Mouse (Mus musculus): ENCODE measurements around the gene Tnfrsf21.

GRCm38 (mm10) chr17:42999446-42999977 is 16.8 kb upstream of the Tnfrsf21 start:
- TF ChIP-seq CTCF (IDR thresholded peaks at IDR 0.05; ENCODE audit: low read depth, low read length) (no peak), POLR2A (IDR thresholded peaks at IDR 0.05; ENCODE audit: borderline replicate concordance, low read depth, low read length) (no peak)

All from bone marrow macrophage, adult 2 months (primary cell).